Mouse (Mus musculus): Measurements from ENCODE around the gene Map3k7. TPM values are rescaled to one million over a fixed set of nuclear protein-coding genes. Genes with fewer than 3 reads are reported as not detected.

The Map3k7 gene
- total RNA-seq (2015; ENCODE audit: low replicate concordance) (29.2 and 53.7 TPM in 2 replicates), total RNA-seq (2017; ENCODE audit: low replicate concordance) (33.8 and 34.4 TPM in 2 replicates)

GRCm38 (mm10) chr4:31963354-31964193 lies at the start of gene Map3k7:
Gene Map3k7, plus strand, starts transcription at chr4:31964097.
- ATAC-seq (replicated peaks; ENCODE audit: low FRiP score, poor library complexity, severe bottlenecking), result peak; percentile 95

DNA sequence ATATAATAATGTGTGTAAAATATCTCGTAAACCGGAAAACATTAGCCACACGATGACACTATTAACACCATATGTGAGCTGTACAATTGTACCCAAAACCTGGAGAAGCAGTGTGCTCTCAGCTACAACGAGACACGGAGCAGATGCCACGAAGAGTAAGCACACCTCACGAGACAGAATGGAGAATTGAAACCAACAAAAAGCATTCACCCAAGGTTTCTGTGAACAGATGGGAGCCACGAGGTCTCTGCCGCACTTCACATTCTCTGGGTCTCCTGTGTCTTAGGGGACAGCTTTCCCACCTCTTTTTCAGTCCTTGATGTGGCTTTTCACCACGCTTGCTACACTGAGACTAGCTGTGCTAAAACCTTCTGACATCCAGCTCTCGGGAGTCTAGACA lies 48.8 kb upstream of the Map3k7 start:
- ATAC-seq (replicated peaks; ENCODE audit: low FRiP score, poor library complexity, severe bottlenecking), result no peak

- no peak for ATAC-seq (replicated peaks; ENCODE audit: low FRiP score, poor library complexity, severe bottlenecking)
Measured at GRCm38 (mm10) chr4:31918717-31919116, 45.2 kb upstream of the Map3k7 start.

GRCm38 (mm10) chr4:31922215-31922614 lies 41.7 kb upstream of the Map3k7 start:
- ATAC-seq (replicated peaks; ENCODE audit: low FRiP score, poor library complexity, severe bottlenecking), result no peak

GRCm38 (mm10) chr4:31923437-31923836 lies 40.5 kb upstream of the Map3k7 start:
- no peak for ATAC-seq (replicated peaks; ENCODE audit: low FRiP score, poor library complexity, severe bottlenecking)

DNA sequence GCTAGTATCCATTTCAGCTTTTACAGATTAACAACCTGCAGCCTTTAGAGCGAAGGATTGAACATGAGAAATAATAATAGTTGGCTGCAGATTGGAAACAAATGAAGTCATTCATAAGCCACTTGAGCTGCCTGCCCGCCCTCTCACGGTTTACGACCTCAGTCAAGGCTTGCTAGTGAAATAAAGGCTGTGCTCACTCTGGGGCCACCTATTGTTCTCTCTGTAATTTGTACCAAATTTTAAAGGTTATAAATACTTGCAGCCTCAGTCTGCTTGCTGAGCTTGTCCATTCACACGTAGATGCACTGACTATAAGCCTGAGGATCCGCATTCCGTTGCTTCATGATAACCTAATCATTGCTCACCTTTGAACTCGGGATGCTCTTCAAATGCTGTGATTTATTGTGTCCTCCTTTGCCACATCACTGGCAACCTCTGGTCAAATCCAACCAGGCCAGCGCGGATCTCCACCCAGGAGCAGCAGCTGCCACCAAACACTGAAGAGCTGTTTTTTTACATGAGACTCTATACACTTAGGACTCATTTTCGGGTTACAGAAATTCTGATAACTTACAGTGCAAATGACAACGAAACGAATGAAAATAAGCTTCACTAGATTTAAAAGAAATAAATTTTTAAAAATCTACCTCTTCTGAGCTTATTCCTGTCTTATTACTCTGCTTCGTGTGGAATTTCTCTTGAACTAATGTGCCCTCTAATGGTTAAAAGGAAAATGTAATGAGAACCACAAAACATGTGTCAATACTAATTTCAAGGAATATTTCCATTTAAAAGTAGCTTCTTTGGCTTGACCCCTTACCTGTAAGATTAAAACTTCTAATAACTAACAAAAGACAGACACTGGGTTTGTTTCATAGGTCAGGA lies 39.4 kb upstream of the Map3k7 start:
- no peak for ATAC-seq (replicated peaks; ENCODE audit: low FRiP score, poor library complexity, severe bottlenecking)

DNA sequence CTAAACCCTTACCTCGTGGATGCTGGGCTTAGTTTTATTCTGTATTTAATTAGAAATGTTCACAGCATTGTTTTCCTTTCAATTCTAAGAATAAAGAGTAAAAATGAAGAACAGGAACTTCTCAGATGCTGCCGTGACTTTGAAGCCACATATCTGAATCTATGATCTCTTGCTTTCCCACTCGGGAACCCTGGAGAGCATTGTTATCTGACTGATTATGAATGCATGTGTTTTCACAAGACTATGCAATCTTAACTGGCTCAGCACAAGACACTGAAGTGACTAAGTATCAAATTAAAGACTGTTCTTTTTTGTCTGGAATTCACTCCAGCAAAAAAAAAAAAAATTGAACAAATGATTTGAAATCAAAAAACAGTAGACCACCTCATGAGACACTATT lies 30.7 kb upstream of the Map3k7 start:
- no peak for ATAC-seq (replicated peaks; ENCODE audit: low FRiP score, poor library complexity, severe bottlenecking)

GRCm38 (mm10) chr4:31935831-31936306 lies 28.0 kb upstream of the Map3k7 start:
- ATAC-seq (replicated peaks; ENCODE audit: low FRiP score, poor library complexity, severe bottlenecking), result no peak

GRCm38 (mm10) chr4:31936358-31936757 lies 27.5 kb upstream of the Map3k7 start:
- no peak for ATAC-seq (replicated peaks; ENCODE audit: low FRiP score, poor library complexity, severe bottlenecking)

DNA sequence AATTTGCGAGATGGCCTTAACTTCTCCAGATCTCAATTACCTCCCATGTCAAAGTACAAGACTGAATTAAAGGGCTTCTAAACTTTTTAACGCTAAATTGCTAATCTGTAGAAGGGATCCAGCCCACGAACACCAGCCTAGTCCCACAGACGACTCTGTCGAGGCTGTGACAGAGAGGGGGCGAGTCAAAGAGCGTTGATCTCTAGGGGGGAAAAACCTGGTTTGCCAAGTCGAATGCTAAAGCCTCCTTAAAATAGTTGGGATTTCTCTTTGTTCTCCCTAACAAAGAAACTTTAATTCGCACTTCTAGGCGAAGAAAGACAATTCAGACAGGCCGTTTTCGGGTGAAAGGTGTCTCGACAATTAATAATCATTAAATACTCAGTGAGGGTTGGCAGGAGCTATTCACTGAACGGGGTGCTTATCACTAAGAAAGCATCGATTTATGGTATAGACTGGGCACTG lies 27.0 kb upstream of the Map3k7 start:
- ATAC-seq (replicated peaks; ENCODE audit: low FRiP score, poor library complexity, severe bottlenecking), result no peak

DNA sequence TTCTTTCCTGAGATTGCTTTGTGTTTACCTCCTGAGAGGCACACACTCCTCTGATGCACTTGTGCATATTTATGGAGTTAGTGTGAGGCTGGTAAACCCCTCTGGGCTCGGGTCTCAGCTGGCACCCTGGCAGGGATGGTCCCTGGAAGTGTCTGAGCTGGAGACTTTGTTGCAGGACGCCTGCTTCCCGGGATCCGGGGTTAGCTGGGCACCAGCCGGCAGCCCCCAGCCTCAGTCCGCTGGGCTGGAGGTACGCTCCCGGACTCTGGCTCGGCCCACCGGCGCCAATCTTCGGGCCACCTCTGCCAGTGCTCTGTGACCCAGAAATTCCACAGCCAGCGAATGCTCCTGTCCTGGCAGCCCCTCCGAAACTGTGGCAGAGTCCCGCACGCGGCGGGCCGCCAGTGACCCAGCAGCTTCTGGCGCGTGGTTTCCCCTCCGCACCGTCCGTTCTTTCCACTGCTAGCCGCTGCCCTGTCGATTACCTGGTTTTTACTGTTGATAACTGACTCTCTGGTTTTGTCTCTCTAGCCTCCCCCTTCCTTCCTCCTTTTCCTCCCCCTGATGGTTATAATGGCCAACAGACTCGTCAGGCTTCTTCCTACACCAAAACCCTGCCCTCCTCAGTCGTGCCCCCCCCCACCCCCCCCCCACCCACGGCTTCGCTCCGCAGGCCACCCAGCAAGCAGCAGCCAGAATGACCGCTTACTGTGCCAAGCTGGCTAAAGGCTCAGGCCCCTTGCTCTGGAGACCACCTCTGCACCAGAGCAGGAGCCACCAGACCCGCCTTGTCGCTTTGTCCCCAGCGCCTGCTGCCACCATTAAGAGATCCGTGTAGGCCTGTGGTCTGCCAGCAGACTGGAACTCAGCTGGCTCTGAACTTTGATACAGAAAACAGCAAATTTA lies 26.3 kb upstream of the Map3k7 start:
- no peak for ATAC-seq (replicated peaks; ENCODE audit: low FRiP score, poor library complexity, severe bottlenecking)

DNA sequence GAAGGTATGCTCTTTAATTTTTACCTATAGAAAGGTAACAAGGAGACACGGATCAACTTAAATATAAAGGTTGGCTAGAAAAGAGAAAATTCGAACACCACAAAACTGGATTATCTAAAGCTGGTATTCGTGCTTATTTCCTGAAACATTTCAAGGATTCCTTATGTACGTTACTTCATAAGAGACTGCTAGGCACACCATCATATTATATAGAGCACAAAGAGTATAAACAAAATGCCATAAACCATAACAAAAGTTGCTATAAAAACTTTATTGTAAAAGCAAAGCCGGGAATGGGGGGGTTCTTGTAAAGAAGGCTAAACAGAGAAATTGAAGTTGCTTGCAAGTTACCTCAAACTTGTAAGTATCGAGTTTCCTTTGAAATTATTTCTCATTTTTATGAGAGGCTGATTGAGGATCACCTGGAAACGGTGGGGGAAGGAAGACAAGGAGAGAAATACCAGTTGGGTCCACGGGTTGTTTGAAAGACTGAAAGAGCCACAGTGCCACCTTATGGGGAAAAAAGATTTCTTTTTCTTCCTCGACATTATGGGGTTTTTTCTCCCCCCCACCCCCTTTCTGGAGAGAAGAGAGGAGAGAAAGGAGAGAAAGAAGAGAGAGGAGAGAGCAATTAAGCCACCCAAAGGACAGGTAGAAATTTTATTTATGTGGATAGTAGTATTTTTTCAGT lies 25.3 kb upstream of the Map3k7 start:
- no peak for ATAC-seq (replicated peaks; ENCODE audit: low FRiP score, poor library complexity, severe bottlenecking)

GRCm38 (mm10) chr4:31941616-31942015 lies 22.3 kb upstream of the Map3k7 start:
- no peak for ATAC-seq (replicated peaks; ENCODE audit: low FRiP score, poor library complexity, severe bottlenecking)

GRCm38 (mm10) chr4:31943045-31943444 lies 20.9 kb upstream of the Map3k7 start:
- no peak for ATAC-seq (replicated peaks; ENCODE audit: low FRiP score, poor library complexity, severe bottlenecking)

GRCm38 (mm10) chr4:31964194-31964875 lies 438 bp downstream of the Map3k7 start:
- ATAC-seq (replicated peaks; ENCODE audit: low FRiP score, poor library complexity, severe bottlenecking), result peak; percentile 12

DNA sequence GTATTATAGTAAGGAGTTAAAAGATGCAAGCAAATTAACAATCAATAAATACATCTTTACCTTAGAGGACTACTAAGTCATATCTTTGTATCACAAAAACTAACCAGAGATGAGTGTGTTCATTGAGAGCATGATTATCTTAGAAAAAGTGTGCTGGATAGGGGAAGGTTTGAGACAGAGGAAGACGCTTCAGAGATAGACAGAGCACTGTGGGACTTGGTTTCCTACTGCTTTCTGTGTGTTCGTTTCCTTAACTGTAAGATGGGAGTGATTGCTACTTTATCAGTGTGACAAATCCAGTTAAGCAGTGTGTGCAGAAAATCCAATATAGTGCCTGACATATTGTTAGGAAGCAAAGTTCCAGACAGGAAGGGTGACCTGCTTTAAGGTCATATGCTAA lies 1.3 kb downstream of the Map3k7 start:
- no peak for ATAC-seq (replicated peaks; ENCODE audit: low FRiP score, poor library complexity, severe bottlenecking)

DNA sequence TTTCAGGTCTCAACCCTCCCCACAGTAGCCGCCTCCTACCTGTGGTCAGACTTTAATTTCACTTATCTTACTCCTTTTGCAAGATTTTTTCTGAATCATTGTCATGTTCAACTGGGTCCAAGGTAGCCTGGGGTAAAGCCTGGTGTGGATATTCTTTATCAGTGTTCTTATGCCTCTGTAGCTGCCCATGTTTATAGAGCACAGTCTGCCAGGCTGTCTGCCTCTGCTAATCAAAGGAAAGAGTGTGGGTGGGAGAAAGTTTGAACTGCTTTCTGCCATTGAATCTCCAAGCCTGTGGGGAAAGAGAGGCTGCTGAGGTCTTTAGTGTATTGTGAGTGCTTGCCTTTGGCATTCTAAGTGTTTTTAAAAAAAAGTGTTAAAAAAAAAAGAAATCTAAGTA lies 7.5 kb downstream of the Map3k7 start:
- ATAC-seq (replicated peaks; ENCODE audit: low FRiP score, poor library complexity, severe bottlenecking), result no peak

GRCm38 (mm10) chr4:31972181-31972580 lies 8.3 kb downstream of the Map3k7 start:
- ATAC-seq (replicated peaks; ENCODE audit: low FRiP score, poor library complexity, severe bottlenecking), result no peak

Measured in erythroid progenitor cell, adult 5-6 weeks (primary cell).